Mouse (Mus musculus): Measurements from ENCODE around the gene Myo1g.

Gene Myo1g

GRCm38 (mm10) chr11:6520507-6521173 is at the start of gene Myo1g:
Gene Myo1g (minus strand): TSS chr11:6520965.
- DNase-seq (ENCODE audit: low spot score) = no peak

GRCm38 (mm10) chr11:6569410-6569777 is 48.6 kb upstream of the Myo1g start:
- DNase-seq (ENCODE audit: low spot score) = no peak

- peak; percentile 78 for DNase-seq (ENCODE audit: low spot score)
Observed at GRCm38 (mm10) chr11:6568584-6569409, 48.0 kb upstream of the Myo1g start.

- peak; percentile 43 for DNase-seq (ENCODE audit: low spot score)
Observed at GRCm38 (mm10) chr11:6567951-6568350, 47.2 kb upstream of the Myo1g start.

- no peak for DNase-seq (ENCODE audit: low spot score)
Observed at GRCm38 (mm10) chr11:6566496-6566895, 45.7 kb upstream of the Myo1g start.

GRCm38 (mm10) chr11:6563201-6563600 is 42.4 kb upstream of the Myo1g start:
- no peak for DNase-seq (ENCODE audit: low spot score)

- DNase-seq (ENCODE audit: low spot score) = no peak
Observed at GRCm38 (mm10) chr11:6562359-6562758, 41.6 kb upstream of the Myo1g start.

- no peak for DNase-seq (ENCODE audit: low spot score)
Observed at GRCm38 (mm10) chr11:6561474-6561873, 40.7 kb upstream of the Myo1g start.

- no peak for DNase-seq (ENCODE audit: low spot score)
Observed at GRCm38 (mm10) chr11:6560655-6561360, 40.0 kb upstream of the Myo1g start.

GRCm38 (mm10) chr11:6559996-6560395 is 39.2 kb upstream of the Myo1g start:
- no peak for DNase-seq (ENCODE audit: low spot score)

GRCm38 (mm10) chr11:6558234-6558633 is 37.5 kb upstream of the Myo1g start:
- no peak for DNase-seq (ENCODE audit: low spot score)

- DNase-seq (ENCODE audit: low spot score) = no peak
Observed at GRCm38 (mm10) chr11:6550201-6550600, 29.4 kb upstream of the Myo1g start.

- DNase-seq (ENCODE audit: low spot score) = no peak
Observed at GRCm38 (mm10) chr11:6549770-6550169, 29.0 kb upstream of the Myo1g start.

GRCm38 (mm10) chr11:6547696-6548325 is 27.0 kb upstream of the Myo1g start:
- DNase-seq (ENCODE audit: low spot score) = peak; percentile 46

- DNase-seq (ENCODE audit: low spot score) = peak; percentile 70
Observed at GRCm38 (mm10) chr11:6547037-6547680, 26.4 kb upstream of the Myo1g start.

- DNase-seq (ENCODE audit: low spot score) = peak; percentile 98
Observed at GRCm38 (mm10) chr11:6546205-6547013, 25.6 kb upstream of the Myo1g start, which contains the start of gene Ccm2. Gene Ccm2 (plus strand): TSS chr11:6546887.

- no peak for DNase-seq (ENCODE audit: low spot score)
Observed at GRCm38 (mm10) chr11:6545857-6546192, 25.1 kb upstream of the Myo1g start.

- DNase-seq (ENCODE audit: low spot score) = no peak
Observed at GRCm38 (mm10) chr11:6545186-6545856, 24.6 kb upstream of the Myo1g start.

- no peak for DNase-seq (ENCODE audit: low spot score)
Observed at GRCm38 (mm10) chr11:6544683-6545082, 23.9 kb upstream of the Myo1g start.

GRCm38 (mm10) chr11:6530746-6531145 is 10.0 kb upstream of the Myo1g start:
- DNase-seq (ENCODE audit: low spot score) = no peak
